Mouse (Mus musculus) liver, embryonic 14.5 days (tissue): ENCODE measurements around the gene Zfp865. TPM values are rescaled to one million over a fixed set of nuclear protein-coding genes. Genes with fewer than 3 reads are reported as not detected.

Experiments
- ATAC-seq: fragments of 200-750 bp; cut with Nextera tagmentation; 2 replicates; pipeline ENCODE4 v1.8.0; 2017; ENCODE audit warnings: moderate number of reproducible peaks, mild to moderate bottlenecking, moderate library complexity; ENCODE audit not compliant: insufficient read depth
- DNase-seq, 3 experiments: peaks; one replicate each; pipeline ENCODE4 v3.0.0-alpha.2; 2012 to 2013; ENCODE audit warnings: low read depth in 3 of 3, low spot score in 3 of 3
- H3K27ac ChIP-seq: fragments of 300-500 bp; sonication (generic); 2 replicates; pipeline ENCODE4 v1.5.1; 2014; ENCODE audit warnings: moderate library complexity, mild to moderate bottlenecking, control low read depth, inconsistent platforms
- H3K27me3 ChIP-seq: fragments of 300-500 bp; sonication (generic); 2 replicates; pipeline ENCODE4 v1.6.1; 2014; ENCODE audit warnings: mild to moderate bottlenecking, low read length, moderate library complexity; ENCODE audit not compliant: control insufficient read depth, insufficient read depth
- H3K36me3 ChIP-seq: fragments of 300-500 bp; sonication (generic); replicated peaks from 2 replicates; pipeline ENCODE4 v1.6.1; 2014; ENCODE audit warnings: low read depth; ENCODE audit not compliant: control insufficient read depth, insufficient read depth
- H3K4me1 ChIP-seq, 2 experiments: fragments of 200-500 bp in 1 of 2; fragments of 300-500 bp in 1 of 2; sonication (generic) in 1 of 2; replicated peaks; 2 replicates each; pipeline ENCODE4 v1.6.1; 2012 to 2014; ENCODE audit warnings: antibody characterized with exemption in 1 of 2, inconsistent platforms in 1 of 2, low read length in 1 of 2; ENCODE audit not compliant: control insufficient read depth in 2 of 2, insufficient read depth in 2 of 2
- H3K4me2 ChIP-seq: fragments of 300-500 bp; sonication (generic); 2 replicates; pipeline ENCODE4 v1.6.1; 2014; ENCODE audit warnings: low read depth, mild to moderate bottlenecking, control low read depth, moderate library complexity
- H3K4me3 ChIP-seq, 2 experiments: fragments of 200-500 bp in 1 of 2; fragments of 300-500 bp in 1 of 2; sonication (generic) in 1 of 2; 2 replicates each; pipeline ENCODE4 v1.5.1; 2012 to 2014; ENCODE audit warnings: low read depth in 2 of 2, low read length in 2 of 2, mild to moderate bottlenecking in 2 of 2, control low read depth in 1 of 2, inconsistent platforms in 1 of 2, moderate library complexity in 1 of 2; ENCODE audit not compliant: insufficient read depth in 1 of 2
- H3K9ac ChIP-seq: fragments of 300-500 bp; sonication (generic); replicated peaks from 2 replicates; pipeline ENCODE4 v1.6.1; 2014; ENCODE audit warnings: mild to moderate bottlenecking, control low read depth, moderate library complexity
- H3K9me3 ChIP-seq: fragments of 300-500 bp; sonication (generic); 2 replicates; pipeline ENCODE4 v1.6.1; 2016; ENCODE audit warnings: low read length, mixed read lengths; ENCODE audit not compliant: control insufficient read depth
- CTCF ChIP-seq: IDR thresholded peaks from 2 replicates; pipeline ENCODE4 v1.5.1; 2016; ENCODE audit warnings: antibody characterized with exemption, low read depth, control low read depth
- EP300 ChIP-seq: IDR thresholded peaks from 2 replicates; pipeline ENCODE4 v1.6.1; 2016; ENCODE audit warnings: antibody characterized with exemption, low read depth
- WGBS: fragments of 180-500 bp; shearing (Covaris S2); extraction: QIAGEN DNeasy Blood & Tissue Kit; methylation state at CpG from one replicate; pipeline ENCODE4 v1.1.7; 2014; ENCODE audit not compliant: insufficient replicate concordance; 5-methylcytosine and 5-hydroxymethylcytosine counted together
- polyA plus RNA-seq, 2 experiments: library from polyadenylated mRNA; depleted of rRNA in 1 of 2; stranded (reverse) in 1 of 2; unstranded in 1 of 2; fragments of >200 nt; fragmentation: Nextera tagmentation in 1 of 2; extraction: Ambion mirVana in 1 of 2; gene quantifications; 2 replicates each; pipeline versions ENCODE4 v1.2.1 to v1.2.3; 2012 to 2014

Zfp865 gene
- polyA plus RNA-seq, 2 experiments, result 0.98 to 6.4 TPM

DNA sequence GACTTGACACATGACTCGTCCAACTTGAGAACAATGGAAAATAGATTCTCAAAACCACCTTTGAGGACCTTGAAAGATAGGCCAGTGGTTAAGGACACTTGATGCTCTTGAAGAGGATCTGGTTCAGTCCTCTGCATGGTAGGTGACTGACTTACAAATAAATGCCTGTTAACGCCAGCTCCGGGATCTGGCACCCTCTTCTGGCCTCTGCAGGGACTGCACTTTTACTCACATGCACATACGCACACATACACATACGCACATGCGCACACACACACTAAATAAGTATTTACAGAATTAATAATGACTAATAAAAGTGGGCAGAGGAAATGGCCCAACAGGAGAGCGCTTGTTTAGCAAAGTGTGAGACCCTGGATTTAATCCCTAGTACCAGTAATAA is 43.3 kb upstream of the Zfp865 start:
- TF ChIP-seq EP300 (no peak), CTCF (peak; percentile 52)
- Histone ChIP-seq H3K9ac (no peak overlapping the region), H3K4me2 (no peak overlapping the region), H3K4me1 (no peaks in the 10 kb centered on the region), H3K27me3 (no peaks in the 10 kb centered on the region), H3K9me3 (no peaks in the 10 kb centered on the region), H3K36me3 (no peaks in the 10 kb centered on the region), H3K27ac (no peak overlapping the region), H3K4me3 (no peak overlapping the region)
- 78% methylated on average over 7 of the region's 7 CpGs for WGBS
- DNase-seq (no peak), ATAC-seq (no peak)

DNA sequence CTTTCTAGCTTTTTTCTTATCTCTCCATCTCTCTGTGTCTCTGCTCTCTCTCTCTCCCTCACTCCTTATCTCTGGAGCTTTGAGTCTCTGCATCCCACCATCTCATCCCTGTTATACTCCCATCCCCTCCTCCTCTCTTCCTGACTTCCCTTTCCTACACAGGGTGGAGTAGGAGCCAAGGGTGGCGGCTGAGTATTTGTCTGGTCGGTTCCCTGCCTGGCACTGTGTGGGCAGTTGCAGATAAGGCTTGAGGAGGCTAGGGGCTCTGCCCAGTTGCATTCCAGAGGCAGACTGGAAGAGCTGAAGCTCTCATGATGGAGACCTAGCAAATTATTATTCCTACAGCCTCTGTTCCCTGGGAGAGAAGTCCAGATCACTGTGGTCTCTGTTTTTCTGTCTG is 31.9 kb upstream of the Zfp865 start:
- DNase-seq (no peak), ATAC-seq (no peak)
- Histone ChIP-seq H3K4me3 (no peak overlapping the region), H3K9ac (no peak overlapping the region), H3K4me1 (no peaks in the 10 kb centered on the region), H3K4me2 (no peak overlapping the region), H3K27me3 (peaks cover 1% of the 10 kb centered on the region; the same call in 1 of the 2 replicates), H3K9me3 (no peaks in the 10 kb centered on the region), H3K27ac (no peak overlapping the region), H3K36me3 (no peaks in the 10 kb centered on the region)
- no peak for TF ChIP-seq EP300
- TF ChIP-seq CTCF, result no peak
- 21% methylated on average over 2 of the region's 2 CpGs for WGBS

DNA sequence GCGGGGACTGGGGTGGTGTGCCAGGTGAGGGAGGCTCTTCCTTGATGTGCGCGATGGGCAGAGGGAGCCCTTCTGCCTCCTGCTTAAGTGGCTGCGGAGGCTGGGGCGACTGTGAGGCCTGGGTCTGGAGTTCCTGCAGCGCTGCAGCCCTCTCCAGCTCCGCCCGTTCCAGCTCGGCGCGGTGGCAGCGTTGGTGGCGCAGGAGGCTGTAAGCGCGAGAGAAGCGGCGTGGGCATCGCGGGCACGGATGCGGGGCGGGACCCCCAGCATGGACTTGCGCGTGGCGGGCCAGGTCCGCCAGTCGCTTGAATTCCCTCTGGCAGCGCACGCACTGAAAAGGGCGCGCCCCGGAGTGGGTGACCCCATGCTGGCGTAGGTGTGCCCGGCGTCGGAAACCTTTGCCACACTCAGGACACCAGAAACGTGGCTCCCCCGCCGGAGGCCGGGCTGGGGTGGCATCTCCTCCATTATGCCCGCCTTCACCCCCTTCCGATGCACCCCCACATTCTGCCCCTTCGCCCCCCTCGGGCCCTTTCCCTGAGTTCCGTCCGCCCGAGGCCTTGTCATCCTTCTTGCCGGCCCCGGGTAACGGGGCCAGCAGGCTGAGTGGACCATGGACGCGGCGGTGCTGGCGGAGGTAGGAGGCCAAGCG is 26.7 kb upstream of the Zfp865 start:
- Histone ChIP-seq H3K27ac (no peak overlapping the region), H3K27me3 (peaks cover 20% of the 10 kb centered on the region), H3K4me3 (no peak overlapping the region), H3K4me2 (no peak overlapping the region), H3K36me3 (no peaks in the 10 kb centered on the region), H3K9ac (no peak overlapping the region), H3K4me1 (no peaks in the 10 kb centered on the region), H3K9me3 (no peaks in the 10 kb centered on the region)
- TF ChIP-seq CTCF (no peak), EP300 (no peak)
- DNase-seq (no peak), ATAC-seq (no peak)
- WGBS, result 36% methylated on average over 55 of the region's 55 CpGs

DNA sequence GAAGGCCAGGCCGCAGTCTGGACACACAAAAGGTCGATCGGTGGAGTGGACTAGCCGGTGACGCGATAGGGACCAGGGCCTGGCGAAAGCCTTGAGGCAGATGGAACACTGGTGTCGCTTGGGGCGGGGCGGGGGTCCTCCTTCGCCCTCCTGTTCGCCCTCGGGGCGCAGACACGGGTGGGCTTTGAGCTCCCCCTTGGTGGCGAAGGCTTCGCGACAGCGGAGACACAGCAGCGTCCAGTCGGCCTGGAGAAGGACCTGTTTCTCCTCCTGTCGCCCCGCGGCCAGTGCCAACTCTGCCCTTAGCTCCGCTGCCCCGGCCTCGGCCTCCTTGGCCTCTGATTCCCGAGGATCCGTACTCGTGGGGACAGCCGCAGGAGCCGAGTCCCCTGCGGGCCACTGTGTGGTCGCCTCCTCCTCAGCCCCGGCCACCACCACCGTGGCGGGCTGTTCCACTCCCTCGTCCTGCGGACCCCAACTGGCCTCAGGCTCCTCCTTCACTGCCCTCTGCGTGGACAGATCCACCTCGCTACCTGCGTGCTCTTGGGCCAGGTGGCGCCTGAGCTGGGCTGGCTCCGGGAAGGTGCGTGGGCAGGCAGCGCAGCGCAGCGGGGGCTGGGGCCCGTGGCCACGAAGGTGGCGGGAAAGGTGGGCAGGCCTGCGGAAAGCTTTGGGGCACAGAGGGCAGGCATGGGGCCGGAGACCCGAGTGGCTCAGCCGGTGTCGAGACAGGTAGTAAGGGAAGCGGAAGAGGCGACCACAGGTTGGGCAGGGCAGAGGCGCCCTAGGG is 26.0 kb upstream of the Zfp865 start:
- Histone ChIP-seq H3K9ac (no peak overlapping the region), H3K4me1 (no peaks in the 10 kb centered on the region), H3K27ac (no peak overlapping the region), H3K36me3 (no peaks in the 10 kb centered on the region), H3K4me2 (no peak overlapping the region), H3K27me3 (peaks cover 20% of the 10 kb centered on the region), H3K4me3 (no peak overlapping the region), H3K9me3 (no peaks in the 10 kb centered on the region)
- no peak for DNase-seq
- no peak for ATAC-seq
- no peak for TF ChIP-seq CTCF
- 42% methylated on average over 58 of the region's 59 CpGs for WGBS

DNA sequence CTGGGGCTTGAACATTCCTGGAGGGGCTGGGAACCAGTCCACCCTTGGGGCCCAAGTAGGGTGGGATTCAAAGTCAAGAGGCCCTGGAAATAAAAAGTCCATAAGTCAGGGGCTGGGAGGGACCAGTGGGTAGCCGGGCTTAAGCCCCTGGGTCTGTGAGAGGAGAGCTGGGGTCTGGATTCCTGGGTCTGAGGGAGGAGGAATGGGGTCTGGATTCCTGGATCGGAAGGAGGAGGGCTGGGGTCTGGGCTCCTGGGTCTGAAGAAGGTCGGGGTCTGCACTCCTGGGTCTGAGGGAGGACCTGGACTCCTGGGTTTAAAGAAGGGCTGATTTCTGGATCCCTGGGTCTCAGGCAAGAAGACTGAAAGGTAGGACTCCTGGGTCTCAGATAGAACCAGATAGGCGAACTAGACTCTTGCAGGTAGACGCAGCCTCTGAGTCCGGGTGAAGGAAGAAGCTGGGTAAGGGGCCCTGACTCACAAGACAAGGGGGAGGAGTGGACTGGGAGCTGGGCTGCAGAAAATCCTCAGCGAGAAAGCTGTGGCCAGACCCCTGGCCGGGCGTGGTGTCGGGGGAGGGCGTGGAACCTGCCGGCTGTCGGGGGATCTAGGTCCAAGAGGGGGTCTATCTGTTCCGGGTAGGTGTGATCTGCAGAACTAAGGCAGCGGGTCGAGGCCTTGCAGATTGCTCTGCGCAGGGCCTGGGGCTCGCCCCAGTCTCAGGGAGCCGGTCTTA is 24.7 kb upstream of the Zfp865 start:
- no peak overlapping the region for H3K27ac ChIP-seq

More for the DNA sequence above, 24.7 kb upstream of the Zfp865 start:
- Histone ChIP-seq H3K4me2 (peak overlapping the region; percentile 54), H3K4me3 (peak overlapping the region; percentile 54 to 55), H3K9ac (0 out of 2 replicates have a peak overlapping the region, but pooled peaks have one; percentile 20), H3K4me1 (no peaks in the 10 kb centered on the region), H3K36me3 (no peaks in the 10 kb centered on the region), H3K9me3 (no peaks in the 10 kb centered on the region), H3K27me3 (peaks cover 20% of the 10 kb centered on the region)
- 6% methylated on average over 19 of the region's 19 CpGs for WGBS
- ATAC-seq, result no peak; the same call in 1 of the 2 replicates
- no peak for DNase-seq
- TF ChIP-seq EP300, result no peak
- no peak for TF ChIP-seq CTCF
